Mouse (Mus musculus): ENCODE results near the gene Zbtb21. TPM values are rescaled to one million over a fixed set of nuclear protein-coding genes. Genes with fewer than 3 reads are reported as not detected.

Gene Zbtb21
- polyA plus RNA-seq, 1 experiment from 2014 or later: 11.0 TPM

- Histone ChIP-seq H3K4me3 (ENCODE audit: low read length) (no peak overlapping the region), H3K27ac (ENCODE audit: low read depth, low read length) (no peak overlapping the region), H3K36me3 (ENCODE audit: control insufficient read depth, insufficient read depth, low read length) (peaks cover 2% of the 10 kb centered on the region; the same call in 1 of the 2 replicates), H3K9ac (ENCODE audit: low read depth, low read length) (no peak overlapping the region), H3K4me1 (ENCODE audit: control insufficient read depth, insufficient read depth, low read depth, low read length) (no peaks in the 10 kb centered on the region), H3K4me2 (ENCODE audit: low read length) (no peak overlapping the region), H3K27me3 (replicated peaks; ENCODE audit: control insufficient read depth, insufficient read depth, low read length) (no peaks in the 10 kb centered on the region), H3K9me3 (ENCODE audit: control insufficient read depth, low read length) (no peaks in the 10 kb centered on the region)
- 100% methylated on average over 1 of the region's 1 CpGs for WGBS
- no peak for ATAC-seq
These were observed 53.1 kb downstream of the Zbtb21 start for GRCm38 (mm10) chr16:97909356-97909755.

GRCm38 (mm10) chr16:97907496-97907895 is 54.9 kb downstream of the Zbtb21 start:
- H3K4me1 ChIP-seq (ENCODE audit: control insufficient read depth, insufficient read depth, low read depth, low read length): no peaks in the 10 kb centered on the region
- H3K27ac ChIP-seq (ENCODE audit: low read depth, low read length): no peak overlapping the region
- no peaks in the 10 kb centered on the region for H3K27me3 ChIP-seq (replicated peaks; ENCODE audit: control insufficient read depth, insufficient read depth, low read length)
- ATAC-seq: no peak
- no peak overlapping the region for H3K4me3 ChIP-seq (ENCODE audit: low read length)
- no peak overlapping the region for H3K9ac ChIP-seq (ENCODE audit: low read depth, low read length)
- peaks cover 2% of the 10 kb centered on the region; the same call in 1 of the 2 replicates for H3K36me3 ChIP-seq (ENCODE audit: control insufficient read depth, insufficient read depth, low read length)
- H3K4me2 ChIP-seq (ENCODE audit: low read length): no peak overlapping the region
- WGBS: 92% methylated on average over 6 of the region's 6 CpGs
- no peaks in the 10 kb centered on the region for H3K9me3 ChIP-seq (ENCODE audit: control insufficient read depth, low read length)

- Histone ChIP-seq H3K27me3 (replicated peaks; ENCODE audit: control insufficient read depth, insufficient read depth, low read length) (no peaks in the 10 kb centered on the region), H3K9ac (ENCODE audit: low read depth, low read length) (no peak overlapping the region), H3K27ac (ENCODE audit: low read depth, low read length) (no peak overlapping the region), H3K9me3 (ENCODE audit: control insufficient read depth, low read length) (no peaks in the 10 kb centered on the region), H3K4me1 (ENCODE audit: control insufficient read depth, insufficient read depth, low read depth, low read length) (no peaks in the 10 kb centered on the region), H3K4me2 (ENCODE audit: low read length) (no peak overlapping the region), H3K36me3 (ENCODE audit: control insufficient read depth, insufficient read depth, low read length) (no peaks in the 10 kb centered on the region), H3K4me3 (ENCODE audit: low read length) (no peak overlapping the region)
- ATAC-seq: no peak
These were observed 56.1 kb downstream of the Zbtb21 start for GRCm38 (mm10) chr16:97906337-97906736.

GRCm38 (mm10) chr16:97905449-97905991 is 56.9 kb downstream of the Zbtb21 start:
- 80% methylated on average over 2 of the region's 2 CpGs for WGBS

GRCm38 (mm10) chr16:97904035-97904434 is 58.4 kb downstream of the Zbtb21 start:
- WGBS: 88% methylated on average over 3 of the region's 3 CpGs

More at GRCm38 (mm10) chr16:97905449-97905991, 56.9 kb downstream of the Zbtb21 start:
- Histone ChIP-seq H3K27me3 (replicated peaks; ENCODE audit: control insufficient read depth, insufficient read depth, low read length) (no peaks in the 10 kb centered on the region), H3K36me3 (ENCODE audit: control insufficient read depth, insufficient read depth, low read length) (no peaks in the 10 kb centered on the region), H3K4me2 (ENCODE audit: low read length) (no peak overlapping the region), H3K27ac (ENCODE audit: low read depth, low read length) (no peak overlapping the region), H3K4me3 (ENCODE audit: low read length) (no peak overlapping the region), H3K9ac (ENCODE audit: low read depth, low read length) (no peak overlapping the region), H3K4me1 (ENCODE audit: control insufficient read depth, insufficient read depth, low read depth, low read length) (no peaks in the 10 kb centered on the region), H3K9me3 (ENCODE audit: control insufficient read depth, low read length) (no peaks in the 10 kb centered on the region)
- ATAC-seq: no peak

GRCm38 (mm10) chr16:97897346-97898024 is 64.9 kb downstream of the Zbtb21 start:
- no peak for ATAC-seq
- no peak overlapping the region for H3K4me3 ChIP-seq (ENCODE audit: low read length)
- no peaks in the 10 kb centered on the region for H3K36me3 ChIP-seq (ENCODE audit: control insufficient read depth, insufficient read depth, low read length)
- 69% methylated on average over 5 of the region's 5 CpGs for WGBS
- no peaks in the 10 kb centered on the region for H3K27me3 ChIP-seq (replicated peaks; ENCODE audit: control insufficient read depth, insufficient read depth, low read length)
- no peak overlapping the region for H3K9ac ChIP-seq (ENCODE audit: low read depth, low read length)
- H3K27ac ChIP-seq (ENCODE audit: low read depth, low read length): no peak overlapping the region
- H3K4me1 ChIP-seq (ENCODE audit: control insufficient read depth, insufficient read depth, low read depth, low read length): no peaks in the 10 kb centered on the region
- no peak overlapping the region for H3K4me2 ChIP-seq (ENCODE audit: low read length)
- H3K9me3 ChIP-seq (ENCODE audit: control insufficient read depth, low read length): no peaks in the 10 kb centered on the region

More at GRCm38 (mm10) chr16:97904035-97904434, 58.4 kb downstream of the Zbtb21 start:
- Histone ChIP-seq H3K4me1 (ENCODE audit: control insufficient read depth, insufficient read depth, low read depth, low read length) (no peaks in the 10 kb centered on the region), H3K9me3 (ENCODE audit: control insufficient read depth, low read length) (no peaks in the 10 kb centered on the region), H3K27ac (ENCODE audit: low read depth, low read length) (no peak overlapping the region), H3K4me3 (ENCODE audit: low read length) (no peak overlapping the region), H3K36me3 (ENCODE audit: control insufficient read depth, insufficient read depth, low read length) (no peaks in the 10 kb centered on the region), H3K4me2 (ENCODE audit: low read length) (no peak overlapping the region), H3K9ac (ENCODE audit: low read depth, low read length) (no peak overlapping the region), H3K27me3 (replicated peaks; ENCODE audit: control insufficient read depth, insufficient read depth, low read length) (no peaks in the 10 kb centered on the region)
- ATAC-seq: no peak

Other genes starting within 250 kb of the Zbtb21 start
- 0.85 and 0.93 TPM in 2 replicates for gene Ripk4, start 198.8 kb downstream of the Zbtb21 start, polyA plus RNA-seq (2015; fragmentation: Nextera tagmentation; extraction: Ambion mirVana)
- 8.5 and 11.6 TPM in 2 replicates for gene Prdm15, start 110.8 kb downstream of the Zbtb21 start, polyA plus RNA-seq (2015; fragmentation: Nextera tagmentation; extraction: Ambion mirVana)
- 17.9 and 19.4 TPM in 2 replicates for gene C2cd2, start within 50 bp of the Zbtb21 start, polyA plus RNA-seq (2015; fragmentation: Nextera tagmentation; extraction: Ambion mirVana)
- 14.6 and 19.2 TPM in 2 replicates for gene B230307C23Rik, start 34.7 kb upstream of the Zbtb21 start, polyA plus RNA-seq (2015; fragmentation: Nextera tagmentation; extraction: Ambion mirVana)
- 12.8 TPM in 2 replicates for gene A630089N07Rik, start 119.8 kb upstream of the Zbtb21 start, polyA plus RNA-seq (2015; fragmentation: Nextera tagmentation; extraction: Ambion mirVana)